Mouse (Mus musculus) left cerebral cortex, adult 2 months (tissue): Measurements from ENCODE around the gene Wdr91. TPM values are rescaled to one million over a fixed set of nuclear protein-coding genes. Genes with fewer than 3 reads are reported as not detected.

ENCODE experiments used
- DNase-seq, 2 experiments: peaks; one replicate each; pipeline ENCODE4 v3.0.0; 2021 to 2022; ENCODE audit warnings: low spot score in 2 of 2, mixed read lengths in 1 of 2; ENCODE audit errors: extremely low spot score in 1 of 2
- H3K27ac ChIP-seq: fragments of 200-600 bp; 2 replicates; pipeline ENCODE4 v1.8.1; 2022
- H3K4me3 ChIP-seq: fragments of 200-600 bp; 2 replicates; pipeline ENCODE4 v1.8.1; 2022
- CTCF ChIP-seq: fragments of 200-600 bp; IDR thresholded peaks from 2 replicates; pipeline ENCODE4 v1.8.1; 2022; ENCODE audit warnings: antibody characterized with exemption, mild to moderate bottlenecking, moderate library complexity
- intact Hi-C: fragments of 180-260 bp; cut with DNase I; formaldehyde crosslinking; loops from one replicate; pipeline ENCODE4 v1.15.1; 2025
- total RNA-seq, 2 experiments: library from RNA; stranded (reverse); gene quantifications; 2 replicates each; pipeline ENCODE4 v1.2.3; 2021

The Wdr91 gene
- total RNA-seq, 2 experiments from 2014 or later, result 29.3 to 30.7 TPM

DNA sequence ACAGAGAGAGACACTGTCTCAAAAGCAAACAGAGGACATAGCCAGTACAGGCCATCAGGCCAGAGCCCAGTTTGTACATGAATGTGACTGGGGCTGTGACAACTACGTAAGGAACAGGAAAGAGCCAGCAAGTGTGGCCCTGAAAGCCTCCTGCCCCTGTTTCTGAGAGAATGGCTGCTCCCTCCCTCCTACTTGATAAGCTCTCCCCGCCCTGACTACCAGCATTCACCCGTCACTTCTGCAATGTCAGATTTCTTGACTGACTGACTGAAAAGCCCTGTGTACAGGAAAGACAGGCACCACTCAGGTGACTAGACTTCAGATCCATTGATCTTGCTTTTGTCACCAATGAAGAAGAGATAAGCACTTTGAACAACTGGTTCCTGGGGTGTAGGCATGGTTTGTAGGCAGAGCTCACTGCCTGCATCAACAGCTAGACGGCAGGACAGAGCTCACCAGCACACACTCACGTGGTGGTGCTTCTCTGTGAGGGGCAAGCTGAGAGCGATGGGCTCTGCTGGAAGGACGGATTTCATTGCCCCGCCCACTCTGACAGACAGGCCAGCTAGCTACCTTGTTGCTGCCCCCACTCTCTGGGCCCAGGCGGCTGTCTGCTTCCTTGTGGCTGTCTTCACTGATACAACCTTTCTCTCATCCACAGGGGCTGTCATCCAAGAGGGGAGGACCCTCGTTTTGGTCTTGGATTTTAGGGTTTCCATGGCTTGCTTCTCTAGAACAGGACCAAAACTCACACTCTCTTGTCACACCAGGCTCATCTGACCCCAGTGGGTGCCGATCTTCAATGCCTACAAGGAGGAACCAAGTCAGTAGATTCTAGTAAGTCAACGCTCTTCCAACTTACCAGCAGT, 34.5 kb downstream of the Wdr91 start:
- TF ChIP-seq CTCF, result no peak
- intact Hi-C loops, result loop anchor here (5.0 kb wide), 1 partner anchor 121 kb away; no protein-coding TSS in a partner anchor
- H3K27ac ChIP-seq, result peak overlapping the region; percentile 72
- H3K4me3 ChIP-seq, result no peak overlapping the region
- DNase-seq, result peak in 1 of 2 experiments; percentile 11

DNA sequence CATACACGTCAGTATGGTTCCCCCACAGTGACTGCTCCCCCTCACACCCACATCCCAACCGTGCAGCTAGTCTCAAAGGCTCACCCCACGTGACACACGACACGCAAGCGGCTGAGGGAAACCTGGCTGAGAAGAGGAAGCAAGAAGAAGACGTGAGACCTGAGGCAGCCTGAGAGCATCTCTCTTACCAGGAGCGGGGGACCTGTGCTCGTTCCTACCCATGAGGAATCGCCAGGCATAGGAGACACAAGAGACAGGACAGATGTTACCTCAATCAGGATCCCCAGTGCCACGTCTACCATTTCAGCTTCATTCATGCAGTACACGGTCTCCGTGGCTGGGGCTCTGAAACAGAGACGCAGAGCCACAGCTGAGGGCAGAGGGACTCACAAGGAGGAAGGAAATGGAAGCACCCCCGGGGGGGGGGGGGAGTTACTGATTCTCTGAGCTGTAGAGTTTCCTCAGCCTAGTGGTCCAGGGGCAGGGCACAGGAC, 35.4 kb downstream of the Wdr91 start:
- peak in 1 of 2 experiments; percentile 35 for DNase-seq
- Histone ChIP-seq H3K4me3 (no peak overlapping the region), H3K27ac (peak overlapping the region; percentile 72)
- intact Hi-C loops, result loop anchor here (5.0 kb wide), 1 partner anchor 122 kb away; no protein-coding TSS in a partner anchor
- TF ChIP-seq CTCF, result no peak

DNA sequence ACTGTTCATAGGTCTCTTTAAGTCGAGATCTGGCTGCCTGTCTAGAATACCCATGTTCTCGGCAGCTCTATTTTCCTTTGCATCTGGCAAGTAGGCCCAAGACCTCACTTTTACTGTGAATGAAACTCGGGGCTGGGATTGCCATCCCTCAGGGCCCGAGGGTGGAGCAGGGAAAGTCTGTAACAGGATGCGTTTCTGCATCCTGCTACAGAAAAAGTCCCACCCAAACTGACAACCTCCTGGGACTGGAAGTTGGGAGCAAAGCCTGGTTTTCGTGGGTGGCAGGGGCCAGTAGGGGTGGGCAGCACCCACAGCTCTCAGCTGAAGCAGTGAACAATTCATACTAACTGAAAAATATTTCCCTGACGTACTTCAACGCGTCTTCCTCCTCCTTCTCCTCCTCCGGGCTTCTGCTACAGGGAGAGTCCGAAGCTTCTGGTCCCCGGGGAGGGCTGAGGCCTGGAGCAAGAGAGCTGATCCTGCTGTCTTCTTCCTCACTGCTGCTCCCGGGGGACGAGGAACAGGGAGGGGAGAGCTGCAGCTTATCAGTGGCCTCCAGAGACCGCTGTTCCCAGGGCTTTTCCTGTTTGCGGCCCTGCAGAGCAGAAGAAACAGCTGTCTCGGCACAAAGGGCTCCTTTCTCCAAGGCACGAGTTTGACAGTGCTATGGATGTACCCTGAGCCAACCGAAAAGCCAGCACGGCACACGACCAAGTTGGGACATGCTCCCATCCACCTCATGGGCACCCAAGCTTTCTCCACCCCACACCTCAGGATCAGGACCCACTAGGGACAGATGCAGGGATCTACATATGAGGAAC, 36.4 kb downstream of the Wdr91 start:
- Histone ChIP-seq H3K27ac (peak overlapping the region; percentile 72), H3K4me3 (no peak overlapping the region)
- DNase-seq, result peak in 1 of 2 experiments; percentile 7
- peak; percentile 8 for TF ChIP-seq CTCF
- intact Hi-C loops, result no loop called here

DNA sequence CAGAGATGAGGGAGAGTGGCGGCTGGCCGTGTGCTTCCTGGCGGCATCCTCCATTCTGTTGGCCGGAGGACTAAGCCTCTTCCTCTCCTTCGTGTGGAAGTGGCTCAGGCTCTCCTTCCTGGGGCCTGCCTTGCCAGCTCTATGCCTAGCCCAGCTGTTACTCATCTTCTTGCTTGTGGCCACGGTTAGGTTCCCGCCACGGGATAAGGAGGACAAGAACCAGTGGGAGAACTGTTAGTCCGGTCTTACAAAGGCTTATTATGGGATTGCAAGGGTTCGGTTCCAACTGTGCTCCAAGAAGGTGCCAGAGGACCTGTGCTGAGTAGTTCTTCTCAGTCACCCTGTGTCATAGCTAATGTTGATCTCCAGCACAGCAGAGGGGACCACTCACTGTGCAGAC, 37.8 kb downstream of the Wdr91 start:
- H3K4me3 ChIP-seq, result no peak overlapping the region
- DNase-seq, result no peak
- TF ChIP-seq CTCF, result no peak
- H3K27ac ChIP-seq, result no peak overlapping the region
- intact Hi-C loops, result no loop called here

DNA sequence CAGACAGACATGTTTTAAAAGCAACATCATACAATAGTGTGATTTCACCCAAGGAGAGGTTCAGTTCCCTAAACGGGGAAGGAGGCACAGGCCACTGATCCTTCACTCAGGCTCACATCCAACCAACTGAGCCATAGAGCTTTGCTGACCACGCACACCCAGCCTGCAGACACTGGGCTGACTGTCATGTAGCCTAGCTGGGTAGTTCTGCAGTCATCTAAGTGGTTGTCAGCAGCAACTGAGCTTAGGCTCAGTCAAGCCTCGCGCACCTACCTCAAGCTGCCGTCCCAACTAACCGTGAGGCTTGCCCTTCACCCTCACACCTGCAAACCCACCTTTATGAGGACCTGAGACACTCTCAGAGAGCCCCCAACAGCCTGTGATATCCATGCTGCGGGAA, 38.7 kb downstream of the Wdr91 start:
- TF ChIP-seq CTCF, result no peak
- H3K4me3 ChIP-seq, result no peak overlapping the region
- DNase-seq, result peak in 1 of 2 experiments; percentile 6
- H3K27ac ChIP-seq, result no peak overlapping the region
- intact Hi-C loops, result no loop called here

DNA sequence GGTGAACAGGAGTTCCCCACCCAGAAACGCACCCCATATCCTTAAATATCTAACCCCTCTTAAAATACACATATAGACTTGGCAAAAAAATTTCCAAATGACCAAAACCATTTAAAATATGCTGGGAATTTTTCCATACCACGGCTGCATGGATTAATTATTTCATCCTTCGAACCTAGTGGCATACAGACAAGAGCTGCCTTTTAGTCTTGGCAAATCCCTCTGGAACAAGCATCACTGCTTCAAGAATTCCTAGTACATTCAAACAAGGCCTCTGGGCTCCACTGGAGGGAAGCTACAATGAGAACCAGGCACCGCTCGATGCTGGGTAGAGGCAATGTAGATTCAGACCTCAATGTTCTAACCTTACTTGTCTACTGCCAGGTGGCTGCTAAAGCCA, 40.0 kb downstream of the Wdr91 start:
- DNase-seq, result no peak
- H3K27ac ChIP-seq, result no peak overlapping the region
- H3K4me3 ChIP-seq, result no peak overlapping the region
- TF ChIP-seq CTCF, result no peak
- intact Hi-C loops, result no loop called here

DNA sequence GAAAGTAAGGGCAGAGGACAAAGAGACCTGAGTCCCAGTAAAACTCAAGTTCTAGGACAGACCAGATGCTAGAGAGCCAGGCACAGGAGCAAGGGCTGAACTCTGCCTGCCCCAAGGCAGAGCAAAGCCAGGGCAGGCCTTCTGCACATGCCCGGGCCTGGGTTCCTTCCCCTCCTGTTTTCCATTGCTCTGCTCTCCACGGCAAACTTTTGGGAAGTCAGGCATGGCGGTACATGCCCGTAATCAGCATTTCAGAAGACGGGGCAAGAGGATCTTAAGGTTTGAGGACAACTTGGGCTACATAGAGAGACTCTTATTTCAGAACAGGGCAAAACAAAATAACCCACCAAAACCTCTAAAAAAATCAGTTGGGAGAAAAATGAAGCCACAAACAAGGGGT, 40.5 kb downstream of the Wdr91 start:
- Histone ChIP-seq H3K27ac (no peak overlapping the region), H3K4me3 (no peak overlapping the region)
- intact Hi-C loops, result no loop called here
- no peak for TF ChIP-seq CTCF
- peak in 1 of 2 experiments; percentile 3 for DNase-seq

DNA sequence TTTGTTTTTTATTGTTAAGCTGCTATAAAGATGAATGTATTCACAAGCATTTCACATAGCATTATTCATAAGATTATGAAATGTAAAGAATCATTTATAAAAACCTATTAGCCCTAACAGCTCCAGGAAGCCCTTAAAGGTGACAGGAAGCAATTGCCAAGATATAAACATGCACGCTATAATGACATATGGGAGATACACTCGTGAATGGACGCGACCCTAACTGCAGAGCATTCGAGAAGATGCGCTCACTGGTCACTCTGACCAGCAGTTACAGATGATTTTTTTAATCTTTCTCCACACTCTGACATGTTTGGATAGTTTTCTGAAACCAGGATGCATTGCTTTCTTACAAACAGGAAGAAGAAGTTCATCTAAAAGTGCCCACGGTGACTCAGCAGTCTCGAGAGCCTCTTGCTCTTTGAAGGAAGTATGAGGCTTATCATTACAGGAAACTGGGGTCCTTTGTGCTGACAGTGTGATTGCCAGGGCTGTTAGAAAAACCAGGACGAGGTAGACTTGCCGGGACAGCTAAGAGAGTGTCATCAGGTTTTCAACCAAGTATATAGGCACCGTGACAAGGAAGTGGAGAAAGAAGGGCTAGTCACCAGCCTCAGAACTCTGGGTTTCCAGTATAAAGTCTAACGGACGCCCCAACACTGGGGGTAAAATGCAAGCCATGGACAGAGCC, 41.3 kb downstream of the Wdr91 start:
- no peak for DNase-seq
- Histone ChIP-seq H3K27ac (peak overlapping the region; percentile 24; the same call in 1 of the 2 replicates), H3K4me3 (no peak overlapping the region)
- intact Hi-C loops, result no loop called here
- no peak for TF ChIP-seq CTCF

DNA sequence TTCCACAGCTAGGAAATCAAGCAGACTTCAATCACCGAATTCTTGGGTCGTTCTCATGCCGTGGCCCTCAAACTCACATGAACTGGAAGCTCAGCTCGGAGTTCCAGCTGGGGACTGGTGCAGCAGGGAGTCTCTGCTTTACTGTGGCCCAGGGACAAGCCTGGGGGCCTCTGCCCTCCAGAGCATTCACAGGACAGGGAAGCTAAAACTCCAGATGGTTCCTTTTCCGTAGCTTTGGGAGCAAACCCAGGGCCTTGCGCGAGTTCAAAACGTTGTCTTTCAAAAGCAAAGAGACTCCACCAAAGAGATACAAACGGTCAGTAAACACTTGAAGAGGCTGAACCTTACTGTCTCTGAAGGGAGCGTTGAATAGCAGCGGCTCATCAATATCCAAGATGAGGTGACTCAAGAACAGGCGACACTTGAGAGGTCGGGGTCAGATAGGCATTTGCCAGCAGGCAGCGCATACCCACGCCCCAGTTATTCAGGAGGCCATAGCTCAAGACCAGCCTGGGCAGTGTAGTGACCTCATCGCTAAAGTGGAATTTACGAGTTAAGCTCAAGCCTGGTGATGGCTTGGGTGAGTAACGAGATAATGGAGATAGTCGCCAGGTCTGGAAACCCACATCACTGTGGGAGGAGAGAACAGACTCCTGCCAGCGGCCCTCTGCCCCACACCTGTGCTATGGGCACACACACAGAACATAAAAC, 42.0 kb downstream of the Wdr91 start:
- intact Hi-C loops, result no loop called here
- Histone ChIP-seq H3K4me3 (no peak overlapping the region), H3K27ac (no peak overlapping the region)
- DNase-seq, result no peak
- TF ChIP-seq CTCF, result no peak

DNA sequence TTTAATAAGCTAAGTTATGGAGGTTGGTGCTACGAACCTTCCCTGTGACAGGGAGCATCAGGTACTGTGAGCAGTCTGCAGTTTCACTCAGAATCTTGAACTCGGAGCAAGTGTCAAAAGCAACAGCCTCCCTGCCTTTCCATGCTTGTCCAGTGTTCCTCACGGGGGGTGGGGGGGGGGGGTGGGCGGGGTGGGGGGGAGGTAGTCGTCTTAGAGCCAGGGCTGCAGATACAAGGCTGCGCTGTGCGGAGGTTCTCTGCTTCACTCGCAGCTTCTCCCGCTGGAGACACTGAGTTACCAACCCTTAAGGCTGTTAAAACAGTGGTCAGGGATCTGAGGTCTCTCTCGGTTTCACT, 42.7 kb downstream of the Wdr91 start:
- intact Hi-C loops, result no loop called here
- no peak overlapping the region for H3K4me3 ChIP-seq
- H3K27ac ChIP-seq, result no peak overlapping the region
- no peak for TF ChIP-seq CTCF
- DNase-seq, result no peak

DNA sequence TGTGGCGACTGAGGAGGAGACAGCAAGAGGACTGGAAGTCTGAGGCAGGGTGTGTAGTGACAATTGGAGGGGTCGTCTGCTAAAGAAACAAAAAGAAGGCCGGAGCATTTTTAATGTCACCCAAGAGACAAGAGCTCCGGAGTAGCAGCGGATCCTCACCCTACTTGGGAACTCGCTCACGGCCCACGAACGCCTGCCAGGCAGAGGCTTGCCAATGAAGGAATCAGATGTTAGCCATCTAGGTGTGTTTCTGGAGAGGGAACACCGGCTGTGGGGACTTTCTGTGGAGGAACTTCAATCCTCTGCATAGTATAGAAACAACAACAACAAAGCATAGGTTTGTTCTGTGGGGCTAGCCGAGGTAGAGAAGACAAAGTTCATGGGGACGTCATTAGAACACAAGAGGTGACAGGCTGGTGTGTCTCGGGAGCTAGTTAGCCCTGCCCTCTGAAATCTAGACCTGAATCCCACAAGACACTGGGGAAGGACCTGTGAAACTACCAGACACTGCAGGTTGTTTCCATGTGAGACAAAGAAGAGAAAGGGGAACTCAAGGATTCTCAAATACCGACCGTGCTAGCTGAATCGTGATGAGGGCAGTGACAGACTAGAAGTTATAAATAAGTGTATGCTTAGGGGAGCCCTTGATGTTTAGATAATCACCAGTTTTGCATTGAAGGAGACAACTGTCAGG, 43.2 kb downstream of the Wdr91 start:
- no peak for DNase-seq
- no peak for TF ChIP-seq CTCF
- intact Hi-C loops, result no loop called here
- H3K4me3 ChIP-seq, result no peak overlapping the region
- H3K27ac ChIP-seq, result no peak overlapping the region
